Mouse (Mus musculus) common myeloid progenitor, adult 5-6 weeks (primary cell): ENCODE data around the gene Cdk17. TPM values are rescaled to one million over a fixed set of nuclear protein-coding genes. Genes with fewer than 3 reads are reported as not detected.
A peak's percentile ranks its signal among the peaks of the same experiment; 100 is the strongest.

ENCODE experiments used
- ATAC-seq: replicated peaks from 2 replicates; pipeline ENCODE4 v1.8.0; 2016; ENCODE audit warnings: low read depth, mild to moderate bottlenecking, moderate TSS enrichment, inconsistent platforms; ENCODE audit not compliant: poor library complexity, severe bottlenecking
- total RNA-seq: library from RNA; stranded (forward); fragments of 200-1000, 187-1606 nt; gene quantifications from 2 replicates; pipeline ENCODE4 v1.2.3, GENCODE M21; 2017

The Cdk17 gene
- total RNA-seq, 1 experiment from 2014 or later, result 87.6 TPM

DNA sequence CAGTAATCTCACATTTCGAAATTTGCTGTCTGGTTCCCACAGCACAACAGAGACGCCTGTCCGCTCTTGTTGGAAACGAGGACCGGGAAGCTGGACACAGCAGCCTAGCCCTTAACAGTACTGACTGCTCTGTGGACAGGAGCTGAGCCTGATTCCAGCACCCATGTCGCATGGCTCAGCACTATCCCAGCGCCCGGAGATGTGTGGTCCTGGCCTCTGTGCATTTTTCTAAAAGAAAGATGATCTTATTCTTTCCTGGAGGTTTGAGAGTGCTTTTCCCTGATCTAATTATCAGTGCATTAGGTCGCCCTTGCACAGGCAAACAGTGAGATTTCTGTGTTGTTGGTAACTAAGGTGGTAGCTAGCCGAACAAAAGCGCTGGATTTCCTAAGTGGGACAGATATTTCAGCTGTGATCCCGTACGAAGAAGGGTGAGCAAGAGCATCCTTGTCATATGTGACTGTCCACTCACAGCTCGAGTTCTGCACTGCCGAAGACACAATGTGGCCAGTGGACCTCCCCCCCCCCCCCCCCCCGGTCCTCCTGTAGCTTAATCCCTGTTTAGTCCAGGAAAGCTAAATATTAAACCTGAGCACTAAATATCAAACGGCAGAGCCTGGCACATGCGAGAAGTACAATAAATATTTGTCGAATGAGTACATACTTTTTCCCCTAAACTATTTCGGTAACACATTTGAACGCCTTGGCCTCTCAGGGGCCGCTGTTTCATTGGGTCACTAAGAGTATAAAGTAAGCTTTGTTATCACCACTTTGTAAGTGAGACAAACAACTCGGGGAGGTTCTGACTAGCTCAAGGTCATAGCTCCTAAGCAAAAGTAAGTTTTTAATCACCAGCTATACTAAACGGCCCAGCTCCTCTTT lies 90.0 kb downstream of the Cdk17 start:
- ATAC-seq, result no peak

DNA sequence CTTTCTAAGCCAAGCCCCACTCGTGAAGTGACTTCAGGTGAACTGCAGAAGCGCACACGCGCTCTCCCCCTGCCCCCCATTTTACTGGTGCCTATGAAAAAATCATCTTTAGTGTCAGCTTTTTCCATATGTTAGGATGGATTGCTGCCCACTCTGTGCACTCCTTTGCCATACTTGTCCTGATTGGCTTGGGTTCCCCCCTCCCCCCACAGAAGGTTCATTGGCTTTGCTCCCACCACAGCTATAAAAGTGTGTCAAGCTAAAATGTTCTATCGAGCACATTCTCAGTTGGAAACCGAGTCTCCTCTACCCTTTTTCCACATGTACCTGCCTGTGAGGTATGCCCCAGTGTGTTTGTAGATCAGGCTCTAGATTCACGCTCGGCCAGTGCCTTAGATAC lies 90.8 kb downstream of the Cdk17 start:
- ATAC-seq, result no peak

DNA sequence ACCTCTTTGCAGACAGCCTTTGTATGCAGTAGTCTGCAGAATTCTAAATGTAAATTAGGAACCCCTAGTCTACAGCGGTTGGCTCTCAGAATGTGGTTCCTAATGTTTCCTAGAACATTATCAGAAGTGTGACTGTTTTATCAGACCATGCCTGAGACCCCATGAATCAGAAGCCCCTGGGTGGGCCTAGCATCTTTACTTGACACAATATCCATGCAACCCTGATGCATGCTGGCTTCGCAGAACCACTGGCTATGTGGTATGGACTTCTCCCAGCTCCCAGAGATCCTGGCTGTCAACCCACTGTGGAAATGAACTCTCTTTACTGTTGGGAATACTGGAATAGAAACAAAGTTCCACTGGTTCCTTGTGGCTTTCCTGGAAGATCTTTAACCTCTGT lies 92.0 kb downstream of the Cdk17 start:
- ATAC-seq, result no peak

DNA sequence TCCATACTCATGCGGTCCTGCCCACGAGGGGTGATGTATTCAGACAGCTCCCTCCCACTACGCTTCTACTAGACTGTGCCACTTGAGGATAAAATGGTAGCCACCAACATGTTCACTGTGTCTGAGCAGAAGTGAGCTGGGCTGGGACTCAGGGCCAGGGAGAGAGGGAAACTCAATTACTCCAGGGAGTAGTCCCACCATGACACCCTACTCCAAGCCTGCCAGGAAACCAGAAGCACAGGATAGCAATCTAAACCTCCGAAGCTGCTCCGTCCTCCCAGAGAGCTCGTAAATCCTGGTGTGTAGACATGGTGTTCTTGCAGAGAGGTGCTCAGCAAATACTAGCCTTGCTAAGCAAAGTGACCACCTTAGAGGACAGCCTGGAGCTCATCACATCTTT lies 92.5 kb downstream of the Cdk17 start:
- ATAC-seq, result no peak

DNA sequence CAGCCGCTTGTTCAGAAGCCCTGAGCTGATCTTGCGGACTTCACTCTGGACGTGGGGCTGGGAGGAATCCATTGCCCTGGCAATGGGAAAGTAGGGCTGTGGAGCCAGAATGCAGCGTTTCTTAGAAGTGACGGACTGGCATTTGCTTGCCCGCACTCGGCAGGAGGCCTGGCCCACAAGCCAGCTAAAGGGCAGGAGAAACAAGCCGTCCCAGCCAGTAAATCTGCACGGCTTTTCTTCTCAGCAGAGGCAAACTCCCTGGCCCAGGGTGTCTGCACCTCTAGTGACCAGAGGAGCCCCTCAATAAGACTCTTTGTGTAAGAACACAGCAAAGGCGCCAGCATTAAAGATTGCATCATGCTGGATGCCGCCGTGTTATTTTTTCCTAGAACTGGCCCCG lies 94.6 kb downstream of the Cdk17 start:
- no peak for ATAC-seq

DNA sequence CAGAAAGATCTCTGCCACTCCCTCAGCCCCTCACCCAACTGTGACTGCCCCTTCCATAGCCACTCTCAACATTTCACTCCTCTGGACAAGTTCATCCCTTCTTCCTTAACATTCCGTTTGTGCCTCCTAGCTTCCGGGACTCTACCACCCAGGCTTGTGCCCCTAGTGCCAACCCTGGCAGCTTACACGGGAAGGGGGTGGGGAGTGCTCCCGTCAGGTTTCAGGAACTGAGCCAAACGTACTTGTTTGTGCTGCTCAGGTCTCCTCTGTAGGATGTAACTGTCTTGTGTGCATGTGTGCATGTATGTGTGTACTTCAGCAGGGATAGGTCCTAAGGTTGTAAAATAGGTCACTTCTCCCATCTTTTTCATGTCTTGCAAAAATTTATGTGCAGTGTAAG lies 99.2 kb downstream of the Cdk17 start:
- ATAC-seq, result no peak

DNA sequence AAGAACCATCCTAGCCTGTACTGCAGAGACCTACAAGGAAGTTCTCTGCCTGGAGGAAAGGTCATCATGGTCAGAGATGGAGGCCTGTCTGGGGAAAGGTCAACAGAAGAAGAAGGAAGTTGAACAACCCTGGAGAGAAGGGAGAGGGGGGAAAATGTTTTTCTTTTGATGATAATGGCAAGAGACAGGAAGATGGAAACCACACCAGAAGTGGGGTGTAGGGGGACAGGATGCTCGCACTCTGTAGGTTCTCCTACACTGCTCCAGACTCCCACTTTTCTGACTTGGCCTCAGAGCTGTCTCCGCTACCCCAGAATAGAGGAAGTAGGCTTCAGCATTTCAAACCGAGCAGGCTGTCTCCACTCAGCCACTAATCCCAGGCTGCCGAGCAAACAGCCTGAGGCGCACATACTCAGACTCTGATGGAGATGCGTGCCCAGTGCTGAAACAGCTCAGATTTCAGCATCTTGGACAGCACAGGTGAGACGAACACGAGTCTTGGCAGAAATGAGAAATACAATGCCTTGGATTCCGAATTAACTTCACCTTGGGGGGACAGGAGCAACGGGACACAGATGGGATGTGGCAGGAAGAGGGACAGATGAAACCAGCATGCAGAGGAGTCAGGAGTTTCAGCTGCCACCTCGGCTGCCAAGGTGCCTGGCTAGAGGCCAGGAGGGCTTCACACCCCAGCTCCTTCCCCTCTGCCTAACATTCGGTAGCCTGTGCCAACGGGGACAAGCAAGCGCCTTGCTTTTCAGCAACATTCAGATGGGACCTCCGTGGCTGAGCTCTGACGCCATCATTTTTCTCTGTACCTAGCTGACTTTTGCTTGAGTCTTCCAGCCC lies 100.7 kb downstream of the Cdk17 start:
- peak; percentile 88 for ATAC-seq

DNA sequence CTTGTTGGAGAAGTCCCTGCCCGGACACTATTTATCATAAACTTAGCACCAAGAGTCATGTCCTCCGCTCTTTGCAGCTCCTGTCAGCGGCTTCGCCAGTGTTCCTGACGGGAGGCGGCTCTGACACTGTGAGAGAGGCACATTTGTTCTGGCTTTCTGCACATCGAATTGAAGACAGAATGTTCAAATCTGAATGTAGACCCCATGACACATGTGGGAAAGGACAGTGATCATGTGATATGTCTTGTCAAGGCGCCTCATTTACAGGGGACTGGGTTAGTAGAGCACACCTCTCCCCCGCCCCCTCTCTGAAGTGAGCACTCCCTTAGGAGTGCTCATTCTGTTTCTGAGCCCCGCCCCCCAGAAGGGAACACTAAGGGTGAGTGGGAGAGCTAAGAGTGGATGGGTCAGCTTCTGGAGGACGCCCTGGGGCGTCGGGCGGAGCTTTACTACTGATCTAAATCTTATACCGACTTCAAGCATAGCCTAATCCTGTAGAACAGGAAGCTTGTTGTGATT lies 101.4 kb downstream of the Cdk17 start:
- peak; percentile 13 for ATAC-seq

DNA sequence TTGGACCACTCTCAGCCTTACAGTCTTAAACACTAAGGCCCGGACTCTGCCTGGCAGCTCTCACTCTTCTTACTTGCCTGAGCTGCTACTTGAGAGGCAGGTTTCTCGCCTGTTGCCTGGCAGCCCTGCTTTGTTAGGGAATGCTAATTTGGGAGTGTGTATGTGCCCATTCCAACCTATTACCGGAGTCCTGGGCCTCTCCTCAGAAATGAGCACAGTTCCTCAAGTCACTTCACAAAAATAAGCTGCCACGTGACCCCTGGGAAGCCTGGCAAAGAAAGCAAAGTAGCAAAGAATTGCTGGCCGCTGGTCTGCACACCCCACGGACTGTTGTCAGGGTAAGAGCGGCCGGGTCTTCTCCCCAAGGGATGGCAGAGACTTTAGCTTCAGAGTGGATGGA lies 102.8 kb downstream of the Cdk17 start:
- no peak for ATAC-seq

DNA sequence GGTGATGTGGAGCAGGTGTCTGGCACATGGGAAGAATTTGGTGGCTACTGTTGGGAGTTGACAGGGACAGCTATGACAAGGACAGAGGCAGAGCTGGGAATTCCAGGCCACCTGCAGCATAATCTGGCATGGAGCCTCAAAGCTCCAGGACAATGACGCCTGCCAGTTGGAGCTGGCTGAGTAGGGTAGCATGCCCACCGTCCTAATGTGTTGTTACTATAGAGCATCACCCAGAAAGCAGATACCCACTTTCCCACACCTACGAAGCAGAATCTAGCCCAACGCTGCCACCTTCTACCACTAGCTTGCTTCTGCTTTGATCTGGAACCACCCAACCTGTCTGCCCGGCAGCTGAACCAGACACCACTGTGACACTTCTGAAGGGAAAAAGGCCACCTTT lies 103.3 kb downstream of the Cdk17 start:
- ATAC-seq, result no peak

DNA sequence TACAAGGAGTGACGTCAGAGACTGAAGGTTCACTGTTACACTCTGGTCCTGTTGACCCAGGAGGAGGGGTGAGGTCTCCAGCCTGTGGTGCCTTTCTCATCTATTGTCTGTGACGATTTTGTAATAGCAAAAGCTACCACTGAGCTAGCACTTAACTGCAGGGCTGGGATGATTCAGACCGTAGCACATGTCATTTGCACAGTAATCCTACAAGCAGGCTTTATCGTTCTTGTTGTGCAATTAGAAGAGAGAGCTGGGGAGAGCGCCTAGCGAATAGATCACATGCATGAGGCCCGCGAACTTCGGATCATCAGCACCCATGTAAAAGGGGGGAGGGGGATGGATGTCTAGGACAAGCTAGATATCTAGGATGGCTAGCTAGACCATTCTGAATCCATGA lies 105.2 kb downstream of the Cdk17 start:
- no peak for ATAC-seq

DNA sequence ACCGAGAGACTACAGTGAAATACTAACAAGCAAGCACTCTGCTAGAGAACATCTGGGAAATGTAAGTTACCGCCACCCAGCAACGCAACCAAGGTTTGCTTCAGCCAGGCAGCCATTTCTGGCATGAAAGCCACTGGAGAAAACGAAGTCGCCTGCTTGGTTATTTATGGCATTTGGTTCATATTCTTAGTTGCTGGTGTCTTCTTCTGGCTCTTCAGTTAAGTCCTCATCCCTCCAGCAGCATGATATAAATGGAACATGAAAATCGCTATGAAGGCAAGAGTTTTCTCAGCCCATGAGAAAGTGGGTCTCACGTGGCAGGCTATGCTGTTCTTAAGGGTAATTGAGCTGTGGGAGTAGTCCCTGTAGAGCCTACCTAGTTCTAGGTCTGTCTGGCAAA lies 105.8 kb downstream of the Cdk17 start:
- ATAC-seq, result no peak

DNA sequence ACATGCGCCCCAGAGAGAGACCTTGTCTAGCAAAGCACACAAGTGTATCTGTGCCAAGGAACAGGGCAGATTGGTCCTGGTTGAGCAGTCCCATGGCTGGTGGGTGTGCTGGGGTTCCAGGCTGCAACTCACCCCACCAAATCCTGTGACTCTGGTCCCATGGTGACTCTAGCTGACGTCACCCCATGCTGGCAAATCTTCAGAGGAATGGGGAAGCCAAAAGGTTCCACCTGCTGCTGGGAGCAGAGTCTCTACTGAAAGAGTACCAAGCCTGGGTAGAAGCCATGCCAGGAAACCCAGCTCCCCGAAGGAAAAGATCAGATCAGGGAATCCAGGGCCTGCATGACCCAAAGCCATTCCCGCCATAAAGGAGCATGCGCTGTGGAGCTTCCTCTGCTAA lies 106.8 kb downstream of the Cdk17 start:
- no peak for ATAC-seq

DNA sequence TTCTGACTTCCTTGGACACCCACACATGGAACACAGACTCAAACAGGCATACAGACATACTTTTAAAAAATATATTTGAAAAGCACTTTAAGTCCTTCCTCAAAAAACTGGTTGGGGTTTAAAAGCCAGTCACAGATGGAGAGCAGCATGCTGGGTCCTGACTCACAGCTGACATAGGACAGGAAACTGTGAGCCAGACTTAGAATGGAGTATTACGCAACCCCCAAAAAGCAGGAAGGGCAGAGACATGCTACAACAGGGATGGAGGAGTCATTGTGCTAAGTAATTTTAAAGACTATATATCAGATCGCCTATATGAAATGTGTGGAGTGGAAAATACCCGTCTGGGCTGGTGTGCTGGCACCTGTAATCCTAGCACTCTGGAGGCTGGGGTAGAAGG lies 107.7 kb downstream of the Cdk17 start:
- no peak for ATAC-seq

DNA sequence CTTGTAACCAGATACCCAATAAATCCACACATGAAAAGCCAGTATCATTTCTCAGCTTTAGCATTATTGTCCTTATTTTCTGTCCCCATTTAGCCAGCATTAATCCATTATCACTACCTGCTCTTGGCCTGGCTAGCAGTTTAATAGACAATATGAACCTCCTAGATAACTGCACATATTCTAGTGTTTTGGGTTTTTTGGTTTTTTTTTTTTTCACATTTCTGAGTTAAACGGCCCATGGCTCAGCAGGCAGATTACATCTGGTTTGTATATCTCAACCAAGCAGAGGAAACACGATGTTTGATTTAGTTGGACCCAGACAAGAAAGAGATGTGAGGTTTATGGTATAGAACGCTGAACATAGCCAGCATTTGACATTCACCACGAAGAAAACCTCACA lies 109.1 kb downstream of the Cdk17 start:
- ATAC-seq, result no peak

DNA sequence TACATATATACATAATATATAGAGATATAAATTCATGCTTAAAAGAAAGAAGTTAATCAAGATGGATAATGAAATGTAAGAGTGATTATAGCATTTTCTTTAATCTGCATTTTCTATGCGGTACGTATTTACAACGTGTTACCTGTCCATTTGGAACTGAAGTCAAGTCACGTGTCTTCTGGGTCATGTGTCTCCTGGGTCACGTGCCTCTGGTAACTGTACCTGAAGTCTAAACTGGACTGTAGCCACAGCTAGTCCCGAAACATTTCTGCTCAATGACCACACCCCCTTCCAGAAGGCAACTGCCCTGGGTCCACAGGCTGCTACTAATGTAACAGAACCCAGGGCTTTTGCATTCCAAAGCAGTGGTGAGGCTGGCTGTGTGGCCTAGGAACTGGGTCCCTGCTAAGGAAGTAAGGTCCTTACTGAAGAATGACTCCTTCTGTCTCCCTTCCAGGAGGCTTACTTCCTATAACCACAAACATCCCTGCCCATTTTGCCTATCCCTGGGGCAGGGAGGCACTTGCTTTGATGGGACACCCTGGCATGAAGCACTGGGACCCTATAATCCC lies 110.3 kb downstream of the Cdk17 start:
- ATAC-seq, result no peak

DNA sequence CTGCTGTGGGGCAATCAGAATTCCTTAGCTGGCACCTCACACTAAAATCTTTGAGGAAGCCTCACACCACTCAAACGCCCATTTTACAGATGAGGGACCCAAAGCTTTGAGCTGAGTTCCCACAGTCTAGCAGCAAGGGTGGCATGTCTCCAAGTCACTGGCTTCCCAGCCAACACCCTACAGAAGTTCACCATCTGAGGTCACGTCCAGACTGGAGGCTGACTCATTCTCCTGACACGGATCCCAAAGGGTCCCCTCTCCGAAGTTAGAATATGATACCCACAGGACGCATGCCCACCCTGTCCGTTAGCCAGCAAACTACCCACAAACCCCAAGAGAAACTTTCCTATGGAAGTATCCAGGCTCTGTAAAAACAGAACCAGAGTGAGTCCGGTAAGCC lies 111.2 kb downstream of the Cdk17 start:
- no peak for ATAC-seq

DNA sequence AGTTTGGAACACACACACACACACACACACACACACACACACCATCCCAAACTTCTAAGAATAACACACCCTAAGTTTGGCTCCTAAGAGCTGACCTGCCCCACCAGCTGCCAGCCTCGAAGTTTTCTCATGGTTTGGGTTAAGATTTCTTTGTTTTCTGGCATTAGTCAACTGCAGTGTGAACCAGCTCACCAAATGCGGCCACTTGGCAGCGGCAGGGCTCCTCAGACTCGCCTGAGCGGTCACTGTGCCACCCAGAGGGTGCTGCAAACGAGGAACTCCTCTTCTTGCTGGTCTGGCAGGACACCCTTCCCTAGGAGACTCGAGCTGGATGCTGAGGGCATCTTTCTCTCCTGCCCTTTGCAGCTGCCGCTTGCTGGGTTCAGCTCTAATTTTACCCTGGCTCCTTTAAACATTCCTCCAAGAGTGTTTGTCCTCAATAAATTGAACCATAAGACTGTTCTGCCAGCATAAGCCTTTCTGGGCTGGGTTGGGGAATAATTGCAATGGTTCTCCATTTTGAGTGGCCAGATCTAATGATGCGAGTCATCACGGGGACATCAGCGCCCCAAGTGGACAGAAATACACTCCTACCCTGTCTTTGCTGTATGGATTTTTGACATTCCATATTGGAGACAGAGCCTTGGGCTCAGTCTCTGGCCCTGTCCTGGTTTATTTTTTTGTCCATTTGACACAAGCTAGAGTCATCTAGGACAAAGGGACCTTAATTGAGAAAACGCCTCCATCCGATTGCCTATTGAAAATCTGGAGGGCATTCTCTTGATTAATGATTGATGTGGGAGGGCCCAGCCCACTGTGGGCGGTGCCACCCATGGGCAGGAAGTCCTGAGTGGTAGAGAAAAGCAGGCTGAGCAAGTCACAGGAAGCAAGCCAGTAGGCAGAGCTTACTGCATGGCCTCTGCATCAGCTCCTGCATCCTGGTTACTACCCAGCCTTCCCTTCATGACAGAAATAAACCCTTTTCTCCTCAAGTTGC lies 112.6 kb downstream of the Cdk17 start:
- ATAC-seq, result peak; percentile 30; the same call in 1 of the 2 replicates

DNA sequence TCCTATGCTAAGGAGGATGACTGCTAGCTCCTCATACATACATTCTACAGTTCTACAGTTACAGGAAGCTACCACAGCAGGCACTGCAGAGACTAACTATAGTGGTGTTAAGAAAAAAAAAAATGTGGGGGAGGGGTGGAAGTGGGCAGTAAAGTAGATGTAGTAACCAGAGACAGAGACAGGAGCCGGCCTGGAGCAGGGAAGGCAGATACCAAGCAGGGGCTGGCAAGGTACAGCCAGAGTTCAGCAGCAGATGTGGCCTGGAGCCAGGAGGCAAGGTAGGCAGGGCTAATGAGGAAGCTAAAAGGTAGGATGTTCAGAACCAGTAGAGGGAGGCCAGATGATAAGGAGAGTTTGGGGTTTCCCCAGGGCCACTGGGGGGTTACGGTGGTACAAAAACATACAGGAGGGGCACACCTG lies 113.6 kb downstream of the Cdk17 start:
- peak; percentile 39 for ATAC-seq
